Mouse (Mus musculus) left cerebral cortex, postnatal 10 days (tissue): Measurements from ENCODE around the gene Usp21. TPM values are rescaled to one million over a fixed set of nuclear protein-coding genes. Genes with fewer than 3 reads are reported as not detected.
"Not testable (repeated sequence)": the region's sequence is repeated elsewhere in the genome, so short reads cannot be mapped to it uniquely, and the experiment has no call there.

ENCODE experiments used
- DNase-seq, 2 experiments: peaks; one replicate each; pipeline ENCODE4 v3.0.0; 2021 to 2022; ENCODE audit warnings: low spot score in 2 of 2, mixed read lengths in 1 of 2; ENCODE audit errors: extremely low spot score in 1 of 2
- intact Hi-C: fragments of 180-260 bp; cut with DNase I; formaldehyde crosslinking; loops from one replicate; pipeline ENCODE4 v1.15.1; 2025
- total RNA-seq, 2 experiments: library from RNA; stranded (reverse); gene quantifications; 2 replicates each; pipeline ENCODE4 v1.2.3; 2021

Gene Usp21
- total RNA-seq, 2 experiments from 2014 or later, result 51.5 to 53.4 TPM

DNA sequence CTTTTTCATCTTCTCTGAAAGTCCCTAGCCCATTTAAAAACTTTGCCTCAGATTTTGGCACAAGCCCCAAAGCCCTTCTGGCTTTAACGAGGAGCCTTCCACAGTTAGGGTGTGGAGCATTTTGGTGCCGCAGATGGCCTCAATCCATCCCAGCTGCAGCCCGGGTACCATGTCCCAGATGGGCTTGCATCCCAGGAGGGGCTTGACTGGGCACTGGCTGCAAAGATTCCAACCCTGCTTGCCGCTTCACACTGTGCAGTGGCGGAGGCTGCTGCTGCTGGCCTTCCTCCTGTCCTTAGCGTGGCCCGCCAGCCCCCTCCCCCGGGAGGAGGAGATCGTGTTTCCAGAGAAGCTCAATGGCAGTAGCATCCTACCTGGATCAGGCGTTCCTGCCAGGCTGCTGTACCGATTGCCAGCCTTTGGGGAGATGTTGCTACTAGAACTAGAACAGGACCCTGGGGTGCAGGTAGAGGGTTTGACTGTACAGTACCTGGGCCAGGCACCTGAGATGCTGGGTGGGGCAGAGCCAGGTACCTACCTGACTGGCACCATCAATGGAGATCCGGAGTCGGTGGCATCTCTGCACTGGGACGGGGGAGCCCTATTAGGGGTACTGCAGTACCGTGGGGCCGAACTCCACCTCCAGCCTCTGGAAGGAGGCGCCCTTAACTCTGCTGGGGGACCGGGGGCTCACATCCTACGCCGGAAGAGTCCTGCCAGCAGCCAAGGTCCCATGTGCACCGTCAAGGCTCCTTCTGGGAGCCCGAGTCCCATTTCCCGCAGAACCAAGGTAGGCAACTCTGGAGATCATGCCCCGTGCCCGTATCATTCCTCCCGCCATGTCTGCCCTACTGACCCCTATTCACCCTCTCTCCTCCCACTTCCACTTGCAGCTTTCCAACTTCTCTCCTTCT is 36.9 kb downstream of the Usp21 start, which contains the start of gene Ndufs2:
Ndufs2 (minus strand) TSS at position 709 of the 914 bp plus-strand sequence.
- peak in 1 of 2 experiments; percentile 48 for DNase-seq
- intact Hi-C loops, result loop anchor here (5.0 to 10.0 kb wide), 2 partner anchors 139 to 356 kb away; partner anchors contain the start of gene Cfap126

DNA sequence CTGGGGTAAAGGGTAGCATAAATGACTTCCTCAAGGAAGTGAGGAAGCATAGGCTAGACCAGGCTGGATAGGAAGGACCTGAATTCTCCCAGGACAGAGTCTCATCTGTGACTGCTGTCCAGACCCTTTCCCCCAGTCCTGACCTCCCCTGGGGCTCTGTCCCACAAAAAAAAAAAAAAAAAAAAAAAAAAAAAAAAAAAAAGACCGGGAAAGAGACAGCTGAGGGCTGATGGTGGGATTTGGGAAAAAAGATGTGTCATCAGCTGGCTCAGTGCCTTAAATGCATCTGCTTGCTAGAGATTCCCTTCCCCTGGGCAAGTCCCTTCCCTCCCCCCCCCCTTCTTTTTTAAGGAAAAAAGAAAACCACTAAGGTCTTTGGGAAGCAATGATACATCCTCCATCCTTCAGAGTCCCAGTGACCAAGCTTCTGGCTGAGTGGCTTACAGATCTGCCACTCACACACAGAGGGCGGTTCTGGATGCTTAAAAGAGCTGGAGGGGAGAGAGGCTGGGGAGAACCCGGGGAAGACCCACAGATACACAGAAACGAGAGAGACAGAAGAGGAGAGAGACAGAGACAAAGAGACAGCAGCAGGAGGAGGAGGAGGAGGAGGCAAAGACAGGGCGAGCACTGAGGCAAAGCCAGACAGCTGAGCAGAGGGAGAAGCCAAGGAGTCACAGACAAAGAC is 37.7 kb downstream of the Usp21 start, which contains the start of gene Adamts4:
Adamts4 (plus strand) TSS at position 509 of the 688 bp plus-strand sequence.
- intact Hi-C loops, result loop anchor here (5.0 to 10.0 kb wide), 2 partner anchors 138 to 355 kb away; partner anchors contain the start of gene Cfap126
- DNase-seq, result peak in 1 of 2 experiments; percentile 69

DNA sequence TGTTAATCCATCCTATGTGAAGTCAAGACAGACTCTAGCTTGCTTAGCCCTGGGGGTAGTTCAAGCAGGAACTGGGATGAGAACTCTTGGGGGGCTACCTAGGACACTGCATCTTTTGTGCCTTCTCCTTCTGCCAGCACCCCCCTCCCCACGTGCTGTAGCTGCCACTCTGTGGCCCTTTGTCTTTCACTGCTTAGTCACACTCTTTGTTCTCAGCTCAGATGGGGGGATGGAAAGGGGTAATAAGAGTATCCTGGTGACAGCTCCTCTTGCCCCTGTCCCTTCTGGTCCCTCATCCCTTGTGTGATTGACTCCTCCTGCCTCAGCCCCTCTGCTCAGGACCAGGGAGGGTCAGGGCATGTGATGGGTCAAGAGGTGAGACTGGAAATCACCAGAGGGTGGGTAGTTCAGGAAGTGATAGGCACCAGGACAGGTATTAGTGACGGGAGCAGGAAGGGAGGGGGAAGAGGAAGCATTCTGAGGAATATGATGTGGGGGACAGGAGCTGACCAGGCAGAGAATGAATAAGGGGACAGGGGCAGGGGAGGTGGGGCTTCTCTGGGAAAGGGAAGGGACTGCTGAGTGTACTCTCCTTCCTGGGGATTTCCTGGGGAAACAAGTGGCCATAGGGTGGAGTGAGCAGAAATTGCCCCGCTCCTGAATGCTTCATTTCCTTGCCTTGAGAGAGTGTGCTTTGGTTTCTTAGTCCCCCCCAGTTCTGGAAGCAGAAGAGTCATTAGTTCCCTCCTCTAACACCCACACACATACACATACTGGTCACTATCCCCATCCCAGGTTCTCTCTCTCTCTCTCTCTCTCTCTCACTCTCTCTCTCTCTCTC is 39.2 kb downstream of the Usp21 start:
- intact Hi-C loops, result no loop called here
- DNase-seq, result no peak

DNA sequence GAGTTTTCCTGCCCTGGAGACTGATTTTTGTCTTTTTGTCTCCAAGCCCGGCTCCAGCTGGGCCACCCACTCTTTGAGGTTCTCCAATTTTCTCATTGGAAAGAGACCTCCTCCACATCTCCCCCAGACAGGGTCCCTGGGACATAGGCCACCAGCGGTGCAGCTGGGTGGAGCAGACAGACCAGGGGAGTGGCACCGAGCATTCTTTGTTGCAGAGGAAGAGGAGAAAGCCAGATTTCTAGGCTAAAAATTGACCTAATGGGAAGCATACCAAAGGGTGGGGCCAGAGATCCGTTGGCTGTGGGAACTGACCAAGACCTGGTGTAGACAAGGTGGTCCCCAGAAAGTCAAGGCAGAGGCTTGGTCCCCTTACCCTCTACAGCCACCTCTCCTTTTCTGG is 39.9 kb downstream of the Usp21 start:
- intact Hi-C loops, result loop anchor here (2.0 kb wide), 1 partner anchor 25 kb away; the partner anchor contains the start of gene Tomm40l
- DNase-seq, result no peak

DNA sequence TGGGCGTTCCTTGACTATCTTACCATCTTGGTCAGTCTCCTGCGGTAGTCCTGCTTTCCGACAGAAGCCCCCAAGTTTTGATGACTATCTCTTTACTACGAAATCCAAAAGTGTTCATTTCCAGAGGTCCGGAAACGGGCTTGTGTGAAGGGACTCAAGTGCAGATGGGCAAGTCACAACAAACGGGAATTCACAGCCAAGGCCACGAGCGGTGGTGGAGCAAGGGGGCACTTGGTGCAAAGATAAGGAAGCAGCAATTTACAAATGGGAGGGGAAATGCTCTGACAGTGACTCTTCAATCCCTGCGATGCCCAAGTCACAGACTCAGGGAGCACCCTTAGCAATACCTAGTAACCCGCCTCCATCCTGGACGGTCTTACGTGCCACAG is 40.3 kb downstream of the Usp21 start:
- intact Hi-C loops, result loop anchor here (2.0 kb wide), 1 partner anchor 25 kb away; the partner anchor contains the start of gene Tomm40l
- no peak for DNase-seq

DNA sequence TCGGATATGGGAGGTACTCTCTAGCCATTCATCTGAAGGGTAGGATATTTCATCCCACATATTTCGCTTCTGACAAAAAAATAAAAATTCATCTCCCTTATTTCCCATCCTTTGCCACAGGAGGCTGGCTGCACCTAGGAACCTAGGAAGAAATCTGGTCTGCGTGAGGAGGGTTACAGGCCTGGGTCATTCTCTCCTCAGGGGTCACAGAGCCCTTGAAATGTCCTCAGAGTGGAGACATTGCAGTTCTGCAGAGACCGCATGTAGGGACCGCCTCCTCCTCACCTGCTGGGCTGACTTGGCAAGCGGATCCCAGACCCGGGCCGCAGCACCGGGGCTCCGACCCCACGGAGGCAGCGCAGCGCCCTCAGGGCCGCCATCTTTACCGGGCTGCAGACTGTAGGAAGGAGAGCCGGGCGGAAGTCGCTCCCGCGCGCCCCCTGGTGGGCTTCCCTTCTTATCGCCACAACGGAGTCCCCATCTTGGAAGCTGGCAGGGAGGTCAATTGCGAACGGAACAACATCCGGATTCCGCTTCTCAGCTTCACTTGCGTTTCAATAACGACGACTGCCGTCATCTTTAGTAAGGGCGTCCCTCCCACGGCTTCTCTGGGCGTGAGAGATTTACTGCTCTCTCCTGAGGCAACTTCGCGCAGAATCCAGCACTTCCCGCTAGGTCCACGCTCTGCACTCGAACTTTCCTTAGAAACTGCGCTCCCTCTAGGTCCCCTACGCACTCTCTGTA is 40.9 kb downstream of the Usp21 start:
- peak; percentile 97 to 98 for DNase-seq
- intact Hi-C loops, result loop anchor here (2.0 kb wide), 1 partner anchor 24 kb away; the partner anchor contains the start of gene Tomm40l

DNA sequence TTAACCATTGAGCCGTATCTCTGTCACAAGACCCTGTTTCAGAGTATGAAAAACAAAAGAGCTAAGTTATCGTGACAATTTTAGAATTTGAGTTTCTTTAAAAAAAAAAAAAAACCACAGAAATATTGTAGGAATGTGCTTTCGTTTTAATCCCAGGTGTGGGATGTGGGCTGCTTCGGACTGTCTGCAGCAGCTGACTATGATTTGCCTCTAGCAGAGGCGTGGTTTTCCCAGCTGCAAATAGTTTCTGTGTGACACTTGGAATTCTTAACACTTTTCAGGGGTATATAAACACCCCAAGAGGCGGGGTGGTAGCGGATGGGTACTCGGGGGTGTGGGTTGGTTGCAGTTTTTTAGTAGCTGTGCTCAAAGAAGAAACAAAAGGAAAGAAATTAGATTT is 42.4 kb downstream of the Usp21 start:
- intact Hi-C loops, result no loop called here
- DNase-seq, result no peak

DNA sequence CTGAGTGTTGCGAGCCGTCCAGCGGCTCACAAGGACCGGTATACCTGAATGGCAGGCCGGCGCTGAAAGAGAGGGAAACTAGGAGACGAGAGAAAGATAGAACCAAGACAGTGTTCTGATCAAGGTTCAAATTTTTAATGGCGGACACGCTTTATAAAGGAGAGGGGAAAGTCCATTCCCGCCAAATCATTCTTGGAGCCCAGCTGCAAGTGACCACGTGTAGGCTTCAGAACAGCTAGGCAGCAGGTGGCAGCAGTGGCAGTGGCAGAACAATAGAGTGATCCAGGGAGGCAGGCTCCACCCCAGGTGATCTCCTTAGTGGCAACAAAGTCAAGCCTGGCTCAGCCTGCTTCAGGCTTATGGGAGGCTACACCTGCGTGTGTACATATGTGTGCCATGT is 45.8 kb downstream of the Usp21 start:
- intact Hi-C loops, DNase-seq: not testable (repeated sequence)

DNA sequence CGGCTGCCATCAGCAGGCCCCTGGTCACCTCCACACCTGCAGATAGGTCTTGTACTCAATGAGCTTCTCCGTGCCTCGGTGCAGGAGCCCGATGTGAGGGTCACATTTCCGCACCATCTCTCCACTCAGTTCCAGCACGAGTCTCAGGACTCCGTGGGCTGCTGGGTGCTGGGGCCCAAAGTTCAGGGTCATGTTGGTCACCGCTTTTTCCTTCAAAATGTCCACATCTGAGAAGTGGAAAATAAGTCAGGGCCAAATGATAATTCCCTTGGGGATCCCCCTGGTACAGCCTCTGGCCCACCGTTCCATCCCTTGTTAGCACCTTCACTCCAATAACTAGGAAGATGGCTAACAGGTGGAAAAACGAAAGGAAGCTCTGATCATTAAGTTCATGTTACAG is 46.9 kb downstream of the Usp21 start:
- DNase-seq, result no peak
- intact Hi-C loops, result no loop called here

DNA sequence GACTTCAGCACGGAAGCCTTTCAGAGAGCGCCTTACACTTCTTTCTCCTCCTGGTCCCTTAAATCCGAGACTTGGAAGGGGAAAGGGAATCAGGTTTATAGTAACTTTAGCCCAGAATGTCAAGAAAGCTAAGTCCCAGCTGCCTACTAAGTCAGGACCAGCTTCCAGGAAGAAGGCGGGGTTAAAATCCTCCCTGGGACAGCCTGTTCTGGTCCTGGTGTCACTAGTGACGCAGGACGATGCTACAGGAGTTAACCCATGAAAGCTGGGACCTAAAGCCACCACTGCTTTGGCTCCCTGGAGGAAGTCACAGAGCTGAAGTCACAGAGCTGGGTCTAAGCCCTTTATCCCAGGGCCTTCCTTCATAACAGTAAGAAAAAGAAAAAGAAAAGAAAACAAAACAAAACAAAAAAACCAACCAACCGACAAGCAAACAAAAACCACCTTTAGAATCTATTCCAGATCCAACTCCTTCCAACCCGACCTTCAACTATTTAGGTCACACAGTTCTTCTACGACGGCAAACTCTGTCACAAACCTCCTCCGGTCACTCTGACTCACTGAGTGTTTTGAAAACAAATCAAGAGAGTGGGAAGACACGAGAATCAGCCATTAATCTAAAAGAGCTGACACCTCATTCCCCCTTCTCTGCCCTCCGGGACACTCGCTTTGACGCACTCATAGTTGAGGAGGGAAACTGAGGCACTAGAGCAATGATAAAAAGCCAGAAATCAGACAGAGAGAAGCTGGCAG is 47.6 kb downstream of the Usp21 start:
- no peak for DNase-seq
- intact Hi-C loops, result no loop called here

DNA sequence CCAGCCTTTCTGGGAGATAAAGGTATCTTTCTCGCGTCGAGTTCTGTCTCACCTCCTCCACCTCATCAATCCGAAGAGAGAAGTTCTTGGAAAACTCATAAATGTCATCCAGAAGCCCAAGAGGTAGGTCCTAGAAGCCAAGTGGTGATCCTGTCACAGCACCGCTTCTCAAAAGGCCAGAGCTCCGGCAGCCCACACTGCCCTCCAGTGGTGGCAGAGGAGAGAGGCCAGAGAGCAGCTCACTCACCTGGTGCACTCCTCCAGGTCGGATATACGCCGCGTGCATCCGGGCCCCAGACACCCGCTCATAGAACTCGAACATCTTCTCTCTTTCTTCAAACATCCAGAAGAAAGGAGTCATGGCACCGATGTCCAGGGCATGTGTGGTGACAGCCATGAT is 49.3 kb downstream of the Usp21 start:
- intact Hi-C loops, result no loop called here
- DNase-seq, result peak in 1 of 2 experiments; percentile 69

DNA sequence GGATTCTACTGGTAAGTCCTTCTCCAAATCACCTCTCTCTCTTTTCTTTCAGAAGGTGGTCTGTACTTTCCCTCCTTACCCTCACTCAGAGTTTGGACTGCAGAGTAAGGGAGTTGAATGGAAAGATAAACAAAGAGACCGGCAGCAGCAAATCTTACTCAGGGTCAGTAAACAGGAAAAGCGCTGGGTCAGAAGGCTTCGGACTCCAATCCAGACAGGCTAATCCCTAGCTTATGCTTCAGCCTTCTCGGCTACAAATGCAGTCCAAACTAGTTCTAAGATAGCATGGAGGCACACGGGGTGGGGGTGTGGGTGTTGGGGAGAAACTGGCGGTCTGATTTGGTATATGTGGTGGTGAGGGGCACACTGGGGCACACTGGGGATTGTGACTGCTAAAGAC is 50.4 kb downstream of the Usp21 start:
- DNase-seq, result no peak
- intact Hi-C loops, result no loop called here

DNA sequence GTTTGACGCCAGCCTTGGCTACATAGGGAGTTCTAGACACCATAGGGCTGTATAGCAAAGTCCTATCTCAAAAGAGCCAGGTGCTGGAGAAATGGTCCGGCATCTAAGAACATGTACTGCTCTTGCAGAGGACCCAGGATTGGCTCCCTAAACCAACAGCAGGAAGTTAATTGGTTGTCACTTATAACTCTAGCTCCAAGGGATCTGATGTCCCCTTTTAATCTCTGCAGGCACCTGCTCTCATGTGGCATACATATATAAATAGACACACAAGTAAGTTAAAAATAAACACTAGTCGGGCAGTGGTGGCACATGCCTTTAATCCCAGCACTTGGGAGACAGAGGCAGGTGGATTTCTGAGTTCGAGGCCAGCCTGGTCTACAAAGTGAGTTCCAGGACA is 52.0 kb downstream of the Usp21 start:
- intact Hi-C loops, result no loop called here
- DNase-seq, result no peak

DNA sequence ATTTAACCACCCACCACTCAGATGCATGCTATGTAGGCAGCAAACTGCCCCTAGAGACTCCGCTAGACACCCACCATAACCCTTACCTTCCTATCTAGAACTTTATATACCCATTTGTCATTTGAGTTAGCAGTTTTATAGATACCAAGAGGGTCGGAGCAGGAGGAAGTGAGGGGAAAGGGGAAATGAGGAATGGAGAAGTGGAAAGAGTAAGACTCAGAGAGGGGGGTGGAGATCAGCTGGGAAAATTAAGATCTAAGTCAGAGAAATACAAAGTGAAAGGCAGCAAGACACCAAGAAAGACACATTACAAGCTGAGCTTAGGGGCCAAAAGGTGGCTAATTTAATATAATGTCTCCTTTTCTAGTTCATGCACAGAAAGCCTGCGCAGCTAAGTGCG is 53.3 kb downstream of the Usp21 start:
- DNase-seq, result no peak
- intact Hi-C loops, result no loop called here

DNA sequence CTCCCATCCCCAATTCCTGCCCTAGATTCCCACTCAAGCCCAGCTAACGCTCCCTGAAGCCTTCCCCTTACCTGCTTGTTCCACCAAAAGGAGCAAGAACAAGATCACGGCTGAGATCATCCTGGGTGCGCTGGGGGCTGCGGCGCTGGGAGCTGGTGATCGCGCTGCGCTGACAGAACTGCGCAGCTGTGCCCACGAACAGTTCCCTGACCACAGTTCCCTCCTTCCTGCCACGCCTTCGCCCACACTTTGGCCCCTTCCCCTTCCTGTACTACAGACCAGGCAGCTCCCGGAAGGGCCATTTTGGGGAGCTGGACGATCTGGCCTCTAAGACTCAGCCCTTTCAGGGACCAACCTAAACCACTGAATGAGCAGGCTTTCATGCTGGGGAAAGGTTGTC is 53.7 kb downstream of the Usp21 start, which contains the start of gene Fcer1g:
Fcer1g (minus strand) TSS at position 240 of the 400 bp plus-strand sequence.
- peak in 1 of 2 experiments; percentile 60 for DNase-seq
- intact Hi-C loops, result no loop called here

DNA sequence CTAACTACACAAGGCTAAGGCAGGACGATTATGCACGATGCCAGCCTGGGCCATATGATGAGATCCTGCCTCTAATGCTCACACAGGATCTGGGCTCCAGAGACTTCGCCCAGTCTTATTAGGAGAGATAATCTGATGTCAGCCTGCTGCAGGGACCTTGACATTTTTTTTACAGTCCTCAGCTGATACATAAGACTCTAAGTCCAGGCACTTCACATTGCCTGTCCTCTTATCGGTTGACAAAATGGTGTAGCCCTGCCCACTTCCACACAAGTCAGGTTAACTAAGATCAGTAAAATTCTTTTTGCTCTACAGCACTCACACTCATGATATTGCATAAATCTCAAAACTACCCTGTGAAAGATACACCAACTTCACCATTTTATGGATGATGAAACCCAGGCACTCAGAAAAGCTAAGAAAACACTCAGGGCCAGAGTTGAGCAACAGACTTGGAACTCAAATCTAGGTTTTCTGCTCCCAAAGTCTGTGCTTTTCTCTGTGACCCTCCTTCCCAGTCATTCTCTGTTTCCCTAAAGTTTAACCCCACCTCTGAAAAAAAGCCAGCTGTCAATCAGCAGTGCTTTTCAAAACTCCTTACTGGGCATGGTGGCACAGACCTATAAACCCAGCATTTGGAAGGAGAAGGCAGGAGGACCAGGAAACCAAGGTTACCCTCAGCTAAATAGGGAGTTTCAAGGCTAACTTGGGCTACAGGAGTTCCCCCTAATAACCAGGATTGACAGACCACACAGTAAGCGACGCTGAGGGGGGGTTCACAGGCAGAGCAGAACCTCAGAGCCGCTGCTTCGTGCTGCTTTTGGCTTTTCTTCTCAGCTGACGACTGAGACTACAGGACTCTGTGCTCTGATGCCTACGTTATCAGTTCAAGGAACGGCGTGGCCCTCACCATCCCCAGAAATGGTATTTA is 54.7 kb downstream of the Usp21 start:
- intact Hi-C loops, result no loop called here
- no peak for DNase-seq
